Mouse (Mus musculus): ENCODE results near the gene Unc5b. TPM values are rescaled to one million over a fixed set of nuclear protein-coding genes. Genes with fewer than 3 reads are reported as not detected.

Unc5b gene
- total and polyA plus RNA-seq, 2 experiments from 2014 or later = 4.9 to 50.5 TPM

DNA sequence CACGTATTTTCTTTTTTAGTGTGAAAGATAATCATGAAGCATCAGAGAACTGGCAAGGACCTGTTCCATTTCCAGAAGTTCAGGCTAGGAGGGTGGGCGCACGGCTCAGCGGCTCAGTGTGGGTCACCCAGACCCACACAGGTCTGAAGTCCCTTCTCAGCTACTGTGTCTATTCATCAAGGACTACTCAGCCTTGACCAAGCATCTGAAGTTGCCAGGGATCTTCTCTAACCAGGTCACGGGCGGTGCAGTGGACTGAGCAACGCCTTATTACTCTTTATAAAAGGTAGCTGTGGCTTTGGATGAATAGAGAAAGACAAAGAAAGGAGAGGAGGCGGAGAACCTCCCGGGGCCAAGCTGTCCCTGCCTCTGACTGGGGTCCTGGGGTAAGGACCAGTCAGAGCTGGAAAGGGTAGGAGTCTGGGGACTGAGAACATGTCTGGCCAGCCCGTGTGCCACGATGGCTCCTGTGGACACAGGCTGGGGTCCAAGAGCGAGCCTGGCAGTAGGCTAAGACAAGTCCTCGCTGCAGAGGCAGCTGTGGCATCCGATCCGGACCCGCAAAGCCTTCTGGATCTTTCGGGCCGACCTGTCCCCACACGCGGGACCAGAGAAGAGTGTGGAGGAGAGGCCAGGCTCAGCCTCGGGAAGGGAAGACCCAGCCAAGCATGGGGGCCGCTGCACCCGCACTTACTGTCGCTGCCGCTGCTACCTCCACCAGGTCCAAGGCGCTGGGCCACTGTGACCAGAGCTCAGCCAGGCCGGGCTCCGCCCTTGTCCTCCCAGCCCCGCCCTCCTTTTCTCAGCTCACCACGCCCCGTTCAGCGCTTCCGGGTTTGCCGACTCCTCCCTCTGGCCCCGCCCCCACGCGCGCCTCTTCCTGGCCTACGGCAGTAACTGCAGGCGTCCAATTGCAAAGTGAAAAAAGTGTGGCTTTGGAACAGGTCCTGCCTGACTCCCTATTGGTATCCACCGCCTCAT is 79.1 kb downstream of the Unc5b start, which contains the start of gene Slc29a3:
Gene Slc29a3 (minus strand): TSS at position 755 of the 981 bp plus-strand sequence.
- H3K4me3 ChIP-seq (ENCODE audit: low read depth, low read length) = peak within 1 kb of the TSS; percentile 55
- H3K4me2 ChIP-seq (ENCODE audit: low read depth, low read length) = peak within 1 kb of the TSS; percentile 78
- peaks cover 9% of the 10 kb centered on the region; the same call in 1 of the 2 replicates for H3K36me3 ChIP-seq (replicated peaks; ENCODE audit: control insufficient read depth, insufficient read depth, low read length)
- peak within 1 kb of the TSS; percentile 33; the same call in 1 of the 2 replicates for H3K27ac ChIP-seq (ENCODE audit: low read depth)
- 9% methylated on average over 41 of the region's 41 CpGs for WGBS
- no peaks in the 10 kb centered on the region for H3K9me3 ChIP-seq (replicated peaks; ENCODE audit: control insufficient read depth, low read length)
- no peaks in the 10 kb centered on the region for H3K4me1 ChIP-seq (ENCODE audit: control insufficient read depth, insufficient read depth)
- DNase-seq (ENCODE audit: low spot score) = peak; percentile 91
- peak; percentile 99 for ATAC-seq (ENCODE audit: insufficient read depth, low read depth)
- no peaks in the 10 kb centered on the region for H3K27me3 ChIP-seq (ENCODE audit: control insufficient read depth, insufficient read depth, low read length)
- H3K9ac ChIP-seq (replicated peaks; ENCODE audit: low read depth, low read length) = peak within 1 kb of the TSS; percentile 64
- TF ChIP-seq EP300 (IDR thresholded peaks at IDR 0.05; ENCODE audit: low read depth) (no peak), CTCF (IDR thresholded peaks at IDR 0.05; ENCODE audit: low read depth) (peak; percentile 55)

DNA sequence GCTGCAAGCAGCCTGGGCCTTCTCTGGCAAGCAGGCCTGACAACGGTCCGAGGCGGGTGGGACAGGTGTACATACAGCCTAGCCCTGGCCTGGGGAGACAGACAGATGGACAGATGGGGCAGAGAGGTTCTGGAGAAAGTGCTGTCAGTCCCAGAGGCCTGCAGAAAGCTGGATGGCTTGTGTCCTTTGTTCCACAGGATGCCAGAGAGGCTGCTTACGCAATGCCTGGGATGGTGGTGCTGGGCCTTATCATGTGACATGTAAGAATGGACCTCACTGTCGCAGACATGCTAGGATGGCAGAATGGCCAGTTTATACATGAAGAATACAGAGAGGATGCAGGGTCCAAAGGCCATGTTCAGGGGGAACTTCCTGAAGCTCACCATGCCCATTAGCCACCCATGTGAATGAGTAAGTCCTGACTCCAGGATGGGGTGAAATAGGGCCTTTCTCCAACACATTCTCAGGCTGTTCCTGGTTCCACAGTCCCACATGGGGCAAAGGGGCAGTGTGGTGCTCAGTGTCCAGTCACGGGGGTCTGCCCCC is 83.6 kb downstream of the Unc5b start:
- ATAC-seq (ENCODE audit: insufficient read depth, low read depth) = no peak

DNA sequence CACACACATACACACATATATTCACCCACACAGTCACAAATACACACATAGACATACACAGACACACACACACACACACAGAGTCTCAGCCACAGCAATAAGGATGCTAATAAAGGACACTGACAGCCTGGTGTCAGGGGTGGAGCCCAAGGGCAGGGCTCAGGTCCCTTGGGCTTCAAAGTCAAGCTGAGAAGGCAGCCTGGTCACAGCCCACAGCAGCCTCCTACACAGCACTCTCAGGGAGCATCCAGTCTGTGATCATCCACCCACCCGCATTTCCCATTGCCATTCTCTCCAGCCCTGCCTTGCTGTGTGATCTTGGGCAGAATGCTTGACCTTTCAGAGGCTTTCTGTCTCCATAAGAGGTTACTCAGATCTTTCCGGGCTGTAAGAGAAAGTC is 84.9 kb downstream of the Unc5b start:
- ATAC-seq (ENCODE audit: insufficient read depth, low read depth) = no peak
- no peak overlapping the region for H3K4me2 ChIP-seq (ENCODE audit: low read depth, low read length)

More for the DNA sequence above, 83.6 kb downstream of the Unc5b start:
- Histone ChIP-seq H3K27me3 (ENCODE audit: control insufficient read depth, insufficient read depth, low read length) (no peaks in the 10 kb centered on the region), H3K9ac (replicated peaks; ENCODE audit: low read depth, low read length) (no peak overlapping the region), H3K4me3 (ENCODE audit: low read depth, low read length) (no peak overlapping the region), H3K4me1 (ENCODE audit: control insufficient read depth, insufficient read depth) (no peaks in the 10 kb centered on the region), H3K9me3 (replicated peaks; ENCODE audit: control insufficient read depth, low read length) (no peaks in the 10 kb centered on the region), H3K4me2 (ENCODE audit: low read depth, low read length) (no peak overlapping the region), H3K36me3 (replicated peaks; ENCODE audit: control insufficient read depth, insufficient read depth, low read length) (peaks cover 9% of the 10 kb centered on the region; the same call in 1 of the 2 replicates), H3K27ac (ENCODE audit: low read depth) (no peak overlapping the region)
- no peak for DNase-seq (ENCODE audit: low spot score)
- no peak for TF ChIP-seq CTCF (IDR thresholded peaks at IDR 0.05; ENCODE audit: low read depth)
- no peak for TF ChIP-seq EP300 (IDR thresholded peaks at IDR 0.05; ENCODE audit: low read depth)
- WGBS = 88% methylated on average over 6 of the region's 6 CpGs

DNA sequence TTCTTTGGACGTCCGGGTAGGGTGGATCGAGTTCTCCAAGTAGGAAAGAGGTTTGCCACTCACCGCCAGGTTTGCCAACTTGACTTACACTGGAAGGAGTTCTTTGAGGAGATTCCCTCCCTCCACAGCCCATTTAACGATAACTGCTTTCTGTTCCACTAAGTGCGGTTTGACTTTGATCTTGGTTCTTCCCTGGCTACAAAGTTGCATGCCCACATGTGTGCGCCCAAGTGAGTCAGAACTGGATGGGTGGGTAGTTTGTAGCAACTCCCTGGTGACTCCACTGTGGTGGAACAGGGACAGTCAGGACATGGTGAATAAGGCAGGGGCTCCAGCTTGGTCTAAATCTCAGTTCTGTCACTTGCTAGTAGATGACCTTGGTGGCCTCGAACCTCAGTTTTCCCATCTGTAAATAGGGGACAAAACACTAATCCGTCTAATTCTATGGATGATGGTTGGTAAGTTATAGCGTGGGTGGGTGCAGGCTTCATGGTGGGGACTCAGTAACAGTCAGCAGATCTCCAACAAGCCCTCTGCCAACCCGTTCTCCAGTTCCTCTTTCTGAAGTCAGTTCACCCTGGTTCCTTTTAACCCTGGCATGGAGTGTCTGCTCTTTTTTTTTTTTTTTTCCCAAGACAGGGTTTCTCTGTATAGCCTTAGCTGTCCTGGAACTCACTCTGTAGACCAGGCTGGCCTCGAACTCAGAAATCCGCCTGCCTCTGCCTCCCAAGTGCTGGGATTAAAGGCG is 86.7 kb downstream of the Unc5b start:
- no peak overlapping the region for H3K4me2 ChIP-seq (ENCODE audit: low read depth, low read length)
- H3K27me3 ChIP-seq (ENCODE audit: control insufficient read depth, insufficient read depth, low read length) = no peaks in the 10 kb centered on the region
- no peak overlapping the region for H3K9ac ChIP-seq (replicated peaks; ENCODE audit: low read depth, low read length)
- WGBS = 94% methylated on average over 13 of the region's 14 CpGs
- DNase-seq (ENCODE audit: low spot score) (no peak), ATAC-seq (ENCODE audit: insufficient read depth, low read depth) (no peak)
- H3K9me3 ChIP-seq (replicated peaks; ENCODE audit: control insufficient read depth, low read length) = no peaks in the 10 kb centered on the region
- TF ChIP-seq EP300 (IDR thresholded peaks at IDR 0.05; ENCODE audit: low read depth) (no peak), CTCF (IDR thresholded peaks at IDR 0.05; ENCODE audit: low read depth) (no peak)
- H3K27ac ChIP-seq (ENCODE audit: low read depth) = no peak overlapping the region
- peaks cover 2% of the 10 kb centered on the region; the same call in 1 of the 2 replicates for H3K36me3 ChIP-seq (replicated peaks; ENCODE audit: control insufficient read depth, insufficient read depth, low read length)
- no peaks in the 10 kb centered on the region for H3K4me1 ChIP-seq (ENCODE audit: control insufficient read depth, insufficient read depth)
- H3K4me3 ChIP-seq (ENCODE audit: low read depth, low read length) = no peak overlapping the region

More for the DNA sequence above, 84.9 kb downstream of the Unc5b start:
- no peaks in the 10 kb centered on the region for H3K4me1 ChIP-seq (ENCODE audit: control insufficient read depth, insufficient read depth)
- H3K27me3 ChIP-seq (ENCODE audit: control insufficient read depth, insufficient read depth, low read length) = no peaks in the 10 kb centered on the region
- H3K9ac ChIP-seq (replicated peaks; ENCODE audit: low read depth, low read length) = no peak overlapping the region
- no peaks in the 10 kb centered on the region for H3K9me3 ChIP-seq (replicated peaks; ENCODE audit: control insufficient read depth, low read length)
- H3K27ac ChIP-seq (ENCODE audit: low read depth) = no peak overlapping the region
- DNase-seq (ENCODE audit: low spot score) = no peak
- H3K36me3 ChIP-seq (replicated peaks; ENCODE audit: control insufficient read depth, insufficient read depth, low read length) = peaks cover 9% of the 10 kb centered on the region; the same call in 1 of the 2 replicates
- TF ChIP-seq EP300 (IDR thresholded peaks at IDR 0.05; ENCODE audit: low read depth) (no peak), CTCF (IDR thresholded peaks at IDR 0.05; ENCODE audit: low read depth) (no peak)
- no peak overlapping the region for H3K4me3 ChIP-seq (ENCODE audit: low read depth, low read length)
- WGBS = 77% methylated on average over 2 of the region's 2 CpGs

DNA sequence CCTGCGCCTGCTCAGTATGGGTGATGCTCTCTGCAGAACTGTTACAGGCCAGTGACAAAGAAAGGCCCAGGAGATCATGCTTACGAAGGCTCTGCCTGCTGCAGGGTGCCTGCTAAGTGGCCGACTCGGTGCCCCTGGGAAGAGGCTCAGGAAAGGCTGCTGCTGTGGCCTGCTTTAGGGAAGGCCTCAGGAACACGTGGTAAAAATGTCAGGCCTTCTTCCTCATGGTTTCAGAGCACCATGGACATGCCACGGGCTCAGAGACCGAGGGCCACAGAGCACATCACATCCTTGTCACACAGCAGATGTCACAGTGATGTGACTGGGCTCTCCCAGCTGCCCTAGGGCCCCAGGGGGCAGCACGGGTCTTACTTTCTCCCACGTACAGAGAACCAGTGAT is 87.7 kb downstream of the Unc5b start:
- H3K4me3 ChIP-seq (ENCODE audit: low read depth, low read length) = no peak overlapping the region
- 55% methylated on average over 9 of the region's 9 CpGs for WGBS
- H3K36me3 ChIP-seq (replicated peaks; ENCODE audit: control insufficient read depth, insufficient read depth, low read length) = no peaks in the 10 kb centered on the region
- no peak overlapping the region for H3K4me2 ChIP-seq (ENCODE audit: low read depth, low read length)
- no peaks in the 10 kb centered on the region for H3K9me3 ChIP-seq (replicated peaks; ENCODE audit: control insufficient read depth, low read length)
- TF ChIP-seq CTCF (IDR thresholded peaks at IDR 0.05; ENCODE audit: low read depth) = no peak
- TF ChIP-seq EP300 (IDR thresholded peaks at IDR 0.05; ENCODE audit: low read depth) = no peak
- no peak overlapping the region for H3K9ac ChIP-seq (replicated peaks; ENCODE audit: low read depth, low read length)
- ATAC-seq (ENCODE audit: insufficient read depth, low read depth) (no peak), DNase-seq (ENCODE audit: low spot score) (no peak)
- no peaks in the 10 kb centered on the region for H3K4me1 ChIP-seq (ENCODE audit: control insufficient read depth, insufficient read depth)
- no peaks in the 10 kb centered on the region for H3K27me3 ChIP-seq (ENCODE audit: control insufficient read depth, insufficient read depth, low read length)
- no peak overlapping the region for H3K27ac ChIP-seq (ENCODE audit: low read depth)

Measured in heart, postnatal 0 days (tissue).